Mouse (Mus musculus) telencephalon, adult 2 months (tissue): ENCODE results near the gene Prkag2.

Experiments
- DNase-seq: peaks from one replicate; pipeline ENCODE4 v3.0.0-alpha.2; 2011; ENCODE audit warnings: low read depth, low spot score

The Prkag2 gene

GRCm38 (mm10) chr5:25050827-25051226 lies 49.6 kb downstream of the Prkag2 start:
- DNase-seq, result no peak

- no peak for DNase-seq
Observed at GRCm38 (mm10) chr5:25047670-25048069, 52.8 kb downstream of the Prkag2 start.

DNA sequence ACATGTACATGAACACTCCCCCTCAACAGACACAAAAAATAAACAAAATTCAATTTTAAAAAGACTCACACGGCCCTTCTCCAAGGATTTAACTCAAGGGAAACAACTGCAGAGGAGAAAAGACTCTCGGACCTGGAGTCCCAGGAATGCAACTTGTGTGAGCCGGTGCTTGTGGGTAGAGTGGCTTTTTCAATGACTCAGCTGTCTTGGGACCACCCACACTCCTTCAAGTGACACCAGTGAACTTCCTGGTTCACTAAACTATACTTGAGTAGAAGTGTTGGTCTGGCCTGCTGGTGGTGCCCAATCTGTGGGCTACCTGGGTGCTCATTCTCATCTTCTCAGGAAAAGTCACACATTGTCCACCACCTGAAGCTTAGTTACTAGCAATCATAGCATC lies 53.7 kb downstream of the Prkag2 start:
- DNase-seq, result no peak

DNA sequence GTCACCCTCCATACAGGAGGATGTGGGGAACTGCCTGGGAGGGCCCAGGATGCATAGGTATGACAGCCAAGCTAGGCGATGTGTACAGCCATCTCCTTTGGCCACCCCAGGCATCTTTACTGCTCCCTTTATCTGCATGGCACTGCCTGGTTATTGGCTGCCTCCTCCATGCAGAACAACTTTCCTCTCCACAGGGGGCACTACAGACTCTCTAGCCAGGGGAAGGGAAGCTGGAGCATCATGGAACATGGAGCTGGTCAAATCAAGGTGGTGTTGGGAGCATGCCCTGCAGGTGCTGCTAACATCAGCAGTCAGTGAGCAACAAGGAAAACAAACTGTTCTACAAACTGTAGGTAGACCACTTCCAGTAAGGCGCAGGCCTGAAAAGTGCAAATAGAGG lies 56.4 kb downstream of the Prkag2 start:
- DNase-seq, result no peak

DNA sequence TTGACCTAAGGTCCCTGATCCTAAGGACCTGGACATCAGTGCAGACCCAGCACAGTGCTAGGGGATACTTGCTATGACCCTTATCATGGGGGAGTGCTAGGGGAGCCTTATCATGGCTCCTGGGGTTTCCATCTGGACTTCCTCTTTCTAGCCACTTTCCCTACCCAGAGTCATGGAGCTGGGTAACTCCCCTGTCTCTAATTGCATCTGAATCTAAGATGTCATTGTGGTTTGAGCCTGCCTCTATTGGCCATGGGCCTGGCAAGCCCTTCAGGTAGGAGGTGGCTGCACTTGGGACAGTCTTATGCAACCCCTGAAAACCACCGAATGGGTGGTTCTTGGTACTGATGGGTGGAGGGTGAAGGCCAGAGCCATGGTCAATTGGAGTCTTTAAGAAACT lies 58.5 kb downstream of the Prkag2 start:
- no peak for DNase-seq

GRCm38 (mm10) chr5:25041307-25041706 lies 59.1 kb downstream of the Prkag2 start:
- DNase-seq, result no peak

- DNase-seq, result no peak
Observed at GRCm38 (mm10) chr5:25040903-25041302, 59.5 kb downstream of the Prkag2 start.

DNA sequence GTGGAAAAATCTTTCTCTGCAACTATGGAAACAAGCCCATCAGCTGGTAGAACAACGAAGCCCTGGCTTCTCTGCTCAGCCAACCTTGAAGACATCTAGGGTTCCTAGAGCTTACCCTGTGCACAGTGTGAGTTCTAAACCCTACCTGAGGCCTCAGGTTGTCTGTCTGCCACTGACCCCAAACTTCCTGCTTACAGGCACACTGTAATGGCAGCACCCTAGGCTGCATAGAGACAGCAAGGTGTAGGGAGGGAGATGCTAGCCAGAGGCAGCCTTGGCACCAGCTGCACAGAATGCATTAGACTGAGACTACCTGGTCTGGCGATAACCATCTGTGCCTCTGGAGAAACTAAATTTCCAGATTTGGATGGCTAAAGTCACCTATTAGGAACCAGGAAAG lies 61.6 kb downstream of the Prkag2 start:
- DNase-seq, result no peak

DNA sequence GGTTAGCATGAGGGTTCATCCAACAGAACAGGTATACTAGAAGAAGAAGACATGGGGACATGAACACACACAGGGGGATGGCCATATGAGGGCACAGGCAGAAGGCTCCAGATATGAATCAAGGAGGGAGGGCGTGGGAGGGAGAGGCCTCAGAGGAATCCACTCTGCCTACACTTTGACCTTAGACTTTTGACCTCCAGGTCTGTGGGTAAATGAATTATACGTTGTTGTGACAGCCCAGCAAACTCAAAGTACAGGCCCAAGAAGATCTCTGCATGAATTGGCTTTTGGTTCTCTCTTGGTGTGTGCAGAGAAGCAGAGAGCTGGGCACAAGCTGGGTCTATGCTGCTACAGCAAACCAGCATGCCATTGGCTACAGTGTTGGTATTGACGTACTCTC lies 65.1 kb downstream of the Prkag2 start:
- DNase-seq, result no peak

- peak; percentile 60 for DNase-seq
Observed at GRCm38 (mm10) chr5:25031456-25031856, 69.0 kb downstream of the Prkag2 start.

DNA sequence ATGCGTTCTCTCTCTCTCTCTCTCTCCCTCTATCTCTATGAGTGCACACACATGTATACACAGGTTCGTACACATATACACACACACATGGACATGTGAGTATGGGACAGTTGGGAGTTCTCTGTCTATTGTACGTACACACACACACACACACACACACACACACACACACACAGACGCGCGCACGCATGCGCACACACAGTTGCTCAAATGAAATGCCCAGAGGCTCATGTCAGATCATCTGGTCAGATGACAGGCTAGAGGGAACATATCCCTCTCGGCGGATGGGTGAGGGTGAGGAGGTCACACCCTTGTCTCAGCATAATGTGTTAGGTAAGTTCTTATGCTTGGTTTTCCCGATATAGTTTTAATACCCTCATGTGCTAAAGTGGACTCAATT lies 69.4 kb downstream of the Prkag2 start:
- no peak for DNase-seq

GRCm38 (mm10) chr5:25030276-25030681 lies 70.2 kb downstream of the Prkag2 start:
- no peak for DNase-seq

DNA sequence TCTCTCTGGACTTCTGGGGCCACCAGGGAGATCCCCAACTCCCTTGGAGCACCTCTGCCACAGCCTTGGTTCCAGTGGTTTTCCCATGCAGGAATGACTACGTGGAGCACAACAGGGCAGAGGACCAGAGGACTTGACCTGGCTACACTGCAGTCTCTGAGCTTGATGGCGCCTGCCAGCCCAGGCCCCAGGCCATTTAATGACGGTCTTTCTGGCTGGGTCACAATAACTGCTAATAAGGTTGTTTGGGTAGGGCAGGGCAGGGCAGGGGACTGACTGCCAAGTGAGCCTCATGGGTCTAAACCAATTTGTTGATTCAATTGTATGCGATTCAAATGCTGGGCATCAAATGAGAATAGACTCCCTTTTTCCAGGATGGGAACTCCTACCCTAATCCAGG lies 72.8 kb downstream of the Prkag2 start:
- DNase-seq, result no peak

DNA sequence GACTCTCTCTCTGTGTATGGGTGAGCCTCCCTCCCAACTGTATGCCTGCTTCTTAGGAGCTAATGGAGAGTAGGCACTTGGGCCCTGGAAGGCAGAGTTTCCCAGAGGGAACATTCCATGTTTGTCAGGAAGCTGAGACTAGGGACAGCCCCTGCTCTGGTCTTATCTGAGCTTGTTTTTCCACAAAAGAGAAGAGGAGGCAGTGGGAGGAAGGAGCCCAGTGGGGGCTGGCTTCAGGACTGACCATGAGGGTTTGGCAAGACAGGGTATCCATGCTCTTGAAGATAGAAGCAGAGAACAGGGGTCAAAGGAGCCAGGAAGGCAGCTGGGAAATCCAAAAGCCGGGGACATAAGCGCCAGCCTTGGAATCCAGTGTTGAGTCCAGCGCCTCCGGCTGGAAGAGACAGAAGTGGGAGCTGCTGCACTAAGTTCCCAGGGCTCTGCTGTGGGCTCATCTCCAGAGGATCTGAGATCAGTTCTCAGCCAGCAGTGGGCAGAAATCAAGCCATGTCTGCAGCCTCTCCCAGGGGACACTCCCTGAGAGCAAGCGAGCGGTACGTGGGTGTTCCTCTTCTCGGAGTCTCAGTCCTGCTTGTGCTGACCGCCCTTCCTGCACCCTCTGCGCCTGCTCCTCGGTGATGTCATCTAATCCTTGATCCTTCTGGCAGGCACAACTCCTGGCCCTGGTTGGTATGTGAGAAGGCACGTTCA lies 75.0 kb downstream of the Prkag2 start:
- no peak for DNase-seq

DNA sequence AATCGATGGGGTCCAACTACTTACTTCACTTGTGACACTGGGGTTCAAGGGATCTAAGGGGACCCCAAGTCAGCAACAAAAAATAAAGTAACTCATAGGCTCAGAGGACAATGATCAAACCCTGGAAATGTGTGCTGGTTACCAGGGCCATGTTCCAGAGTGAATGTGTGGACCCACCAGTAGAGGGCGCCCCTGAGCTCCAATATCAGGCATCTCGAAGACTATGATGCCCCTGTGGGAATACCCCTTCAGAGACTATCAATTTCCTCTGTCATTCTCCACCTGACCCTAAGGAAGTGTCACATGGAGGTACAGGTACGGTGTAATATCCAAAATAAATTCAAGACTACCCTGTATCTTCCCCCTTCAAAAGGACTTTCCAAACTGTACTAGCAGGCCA lies 77.5 kb downstream of the Prkag2 start:
- DNase-seq, result no peak

DNA sequence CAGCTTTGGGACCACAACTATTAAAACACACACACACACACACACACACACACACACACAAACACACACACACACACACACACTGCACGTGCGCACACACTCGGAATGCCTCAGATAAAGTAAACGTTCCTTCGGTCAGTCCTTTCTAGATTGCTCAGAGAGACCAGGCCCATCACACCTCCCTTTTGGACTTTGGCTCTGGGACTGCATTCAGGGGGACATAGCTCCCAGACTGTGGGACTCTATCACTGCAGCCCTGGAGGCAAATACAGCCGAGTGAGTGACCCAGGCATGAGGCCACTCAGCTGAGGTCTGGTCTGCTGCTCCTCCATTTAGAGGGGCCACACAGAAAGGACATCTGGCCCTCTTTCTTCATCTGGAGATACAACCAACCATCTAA lies 81.2 kb downstream of the Prkag2 start:
- DNase-seq, result no peak

DNA sequence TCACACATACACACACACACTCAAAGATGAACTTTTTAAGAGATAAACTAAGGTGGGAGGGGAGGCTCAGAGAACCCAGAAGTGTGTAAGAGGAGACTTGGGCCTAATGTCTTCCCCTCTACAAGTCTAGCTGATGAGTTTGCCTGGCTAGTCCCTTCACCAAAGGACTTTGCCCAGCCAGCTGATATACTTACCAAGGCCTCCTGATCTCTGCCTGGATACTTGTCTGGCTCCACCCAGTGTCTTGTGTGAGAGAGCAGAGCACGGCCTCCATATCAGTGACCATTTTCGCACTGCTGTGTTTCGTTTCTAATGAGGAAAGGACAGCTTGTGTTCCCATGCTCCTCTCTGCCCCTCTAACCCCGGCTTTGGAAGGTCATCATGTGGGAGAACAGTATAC lies 88.3 kb downstream of the Prkag2 start:
- DNase-seq, result no peak

GRCm38 (mm10) chr5:25011019-25011485 lies 89.4 kb downstream of the Prkag2 start:
- no peak for DNase-seq

- no peak for DNase-seq
Observed at GRCm38 (mm10) chr5:25010438-25010892, 90.0 kb downstream of the Prkag2 start.

GRCm38 (mm10) chr5:25009770-25010169 lies 90.7 kb downstream of the Prkag2 start:
- DNase-seq, result no peak

- no peak for DNase-seq
Observed at GRCm38 (mm10) chr5:25008966-25009365, 91.5 kb downstream of the Prkag2 start.

GRCm38 (mm10) chr5:25006848-25007247 lies 93.6 kb downstream of the Prkag2 start:
- peak; percentile 70 for DNase-seq

DNA sequence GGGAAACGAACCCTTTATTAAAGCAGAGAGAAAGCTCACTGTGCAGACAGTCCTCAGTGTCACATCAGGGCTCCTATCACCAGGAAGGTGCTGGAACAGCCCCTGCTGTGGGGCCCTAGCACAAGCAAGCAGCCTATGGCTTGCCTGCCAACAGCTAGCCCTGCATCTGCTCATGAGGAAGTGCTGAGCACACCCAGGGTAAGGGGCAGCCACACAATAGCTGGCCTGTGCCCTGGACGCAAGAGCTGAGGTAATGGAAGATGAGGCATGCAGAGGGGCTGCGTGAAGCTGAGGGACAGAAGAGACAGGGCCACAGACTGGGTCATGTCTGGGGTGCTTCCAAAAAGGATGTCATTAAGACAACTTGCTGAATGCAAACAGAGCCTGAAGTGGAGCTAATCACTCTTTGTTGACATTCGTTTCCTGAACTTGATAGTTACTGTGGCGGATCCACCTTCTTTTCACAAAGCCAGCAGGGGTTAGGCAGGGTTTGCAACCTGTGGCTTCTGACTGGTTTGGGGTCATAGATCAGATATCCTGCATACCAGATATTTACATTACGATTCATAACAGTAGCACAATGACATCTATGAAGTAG lies 94.8 kb downstream of the Prkag2 start:
- DNase-seq, result no peak
